7 mouse cellular contexts compared by ENCODE assay signal in genomic region chr11:58301057-58301456, GRCm38 (mm10). TPM values are rescaled to one million over a fixed set of nuclear protein-coding genes. Genes with fewer than 3 reads are reported as not detected.
DNase-seq lines count a peak whose midpoint lies in the region; ATAC-seq and TF ChIP-seq lines count a peak whose summit lies in the region.

No protein-coding gene starts in this region.

- intact Hi-C loops in left cerebral cortex, adult 2 months (cut with DNase I): loop anchor here (5.0 to 10.0 kb wide), 3 partner anchors 101 to 196 kb away; partner anchors contain the start of genes Cnot8, Igtp and Irgm2

- H3K27ac ChIP-seq in cortical plate, adult 2 months (ENCODE audit: insufficient read depth, low read length): no peak overlapping the region
- H3K27ac ChIP-seq in hindbrain, postnatal 0 days: peak overlapping the region; percentile 72
- H3K27ac ChIP-seq in left cerebral cortex, adult 2 months: peak overlapping the region; percentile 76
- H3K27ac ChIP-seq in macrophage: no peak overlapping the region

- WGBS in hindbrain, postnatal 0 days: 12% methylated on average over 13 of the region's 13 CpGs
- 26% methylated on average over 13 of the region's 13 CpGs for WGBS in macrophage (ENCODE audit: missing documents)

- H3K9ac ChIP-seq in hindbrain, postnatal 0 days (replicated peaks; ENCODE audit: low read length): 0 out of 2 replicates have a peak overlapping the region, but pooled peaks have one; percentile 17

- peak; percentile 71 for DNase-seq in adipocyte (ENCODE audit: low spot score)
- DNase-seq in gastrocnemius, adult 8-10 months (ENCODE audit: low spot score in 2 of 2): peak; percentile 49 to 53
- DNase-seq in hindbrain, postnatal 0 days (ENCODE audit: low spot score): peak; percentile 79
- peak; percentile 71 to 79 for DNase-seq in left cerebral cortex, adult 2 months (ENCODE audit: extremely low spot score in 1 of 2, low spot score in 2 of 2)
- peak; percentile 80 to 86 for DNase-seq in right cerebral cortex, postnatal 10 days (ENCODE audit: low spot score in 2 of 2)

- no peaks in the 10 kb centered on the region for H3K27me3 ChIP-seq in hindbrain, postnatal 0 days (ENCODE audit: insufficient read depth, low read length)

- peak overlapping the region; percentile 47 for H3K4me3 ChIP-seq in cortical plate, adult 2 months (ENCODE audit: insufficient read depth, low read length)
- H3K4me3 ChIP-seq in hindbrain, postnatal 0 days (ENCODE audit: low read length): peak overlapping the region; percentile 63
- peak overlapping the region; percentile 79 for H3K4me3 ChIP-seq in left cerebral cortex, adult 2 months
- peak overlapping the region; percentile 72 for H3K4me3 ChIP-seq in macrophage (ENCODE audit: inconsistent target)

- no peak for TF ChIP-seq POLR2A in cortical plate, adult 2 months (IDR thresholded peaks at IDR 0.05; ENCODE audit: extremely low read depth, insufficient read depth, low read length)

- H3K9me3 ChIP-seq in hindbrain, postnatal 0 days (ENCODE audit: low read length): no peaks in the 10 kb centered on the region

- peak; percentile 72 for TF ChIP-seq CTCF in cortical plate, adult 2 months (IDR thresholded peaks at IDR 0.05; ENCODE audit: extremely low read depth, insufficient read depth, low read length)
- TF ChIP-seq CTCF in hindbrain, postnatal 0 days (IDR thresholded peaks at IDR 0.05; ENCODE audit: low read depth): peak; percentile 83
- peak; percentile 86 for TF ChIP-seq CTCF in left cerebral cortex, adult 2 months (IDR thresholded peaks at IDR 0.05)

- no peaks in the 10 kb centered on the region for H3K36me3 ChIP-seq in hindbrain, postnatal 0 days (ENCODE audit: insufficient read depth, low read length)
- no peaks in the 10 kb centered on the region for H3K36me3 ChIP-seq in macrophage (ENCODE audit: inconsistent target)

- no peaks in the 10 kb centered on the region for H3K4me1 ChIP-seq in cortical plate, adult 2 months (ENCODE audit: control insufficient read depth, insufficient read depth, low read length)
- H3K4me1 ChIP-seq in hindbrain, postnatal 0 days (ENCODE audit: insufficient read depth, low read length): 0 out of 2 replicates have a peak, but pooled peaks cover 4% of the 10 kb centered on the region

- peak overlapping the region; percentile 68 for H3K4me2 ChIP-seq in hindbrain, postnatal 0 days (ENCODE audit: low read depth, low read length)

- H3K79me2 ChIP-seq in macrophage (ENCODE audit: inconsistent target): no peaks in the 10 kb centered on the region

- 0 out of 2 replicates have a peak, but pooled peaks have one; percentile 4 for ATAC-seq in hindbrain, postnatal 0 days

RNA-seq across cellular contexts. Expression of gene Zfp692, which starts 5.8 kb away (rescaled TPM):
- polyA plus RNA-seq in cortical plate, adult 2 months (2012; rRNA removed): 65.6 and 77.1 TPM in 2 replicates
- total RNA-seq in gastrocnemius, adult 8-10 months (2022): 1 to 10 TPM; 2.5 to 5.3 (median 3.1) TPM
- 23.9 and 27.8 TPM in 2 replicates for total RNA-seq in hindbrain, postnatal 0 days (2014; rRNA removed)
- polyA plus RNA-seq in hindbrain, postnatal 0 days (2015; fragmentation: Nextera tagmentation; extraction: Ambion mirVana): 19.7 and 21.9 TPM in 2 replicates
- 10 to 100 TPM; 31.4 to 31.9 TPM for total RNA-seq in left cerebral cortex, adult 2 months (2021)
- 10 to 100 TPM; 20.4 to 65.9 (median 47.6) TPM for total RNA-seq in macrophage (2018; cell fraction: chromatin; rRNA removed)
- 1 to 10 TPM in 25 of 26 experiments, under 1 TPM in 1; 0.86 to 3.7 (median 2.1) TPM for total RNA-seq in macrophage (2018; cell fraction: cytosol; rRNA removed)
- 10 to 100 TPM; 12.0 to 60.5 (median 31.9) TPM for total RNA-seq in macrophage (2018; cell fraction: nucleus; rRNA removed)
- 2.9 to 5.3 TPM (median 4.7 TPM) in 3 replicates for polyA plus RNA-seq in macrophage (2018)

RNA-seq across cellular contexts. Expression of gene 4930438A08Rik, which starts 26.5 kb away (rescaled TPM):
- not detected in 2 replicates for polyA plus RNA-seq in cortical plate, adult 2 months (2012; rRNA removed)
- total RNA-seq in gastrocnemius, adult 8-10 months (2022): not detected
- not detected in 2 replicates for total RNA-seq in hindbrain, postnatal 0 days (2014; rRNA removed)
- not detected in 2 replicates for polyA plus RNA-seq in hindbrain, postnatal 0 days (2015; fragmentation: Nextera tagmentation; extraction: Ambion mirVana)
- not detected for total RNA-seq in left cerebral cortex, adult 2 months (2021)
- 1 to 10 TPM in 1 of 26 experiments, under 1 TPM in 9, not detected in 16; 0.33 to 1.7 (median 0.53) TPM for total RNA-seq in macrophage (2018; cell fraction: chromatin; rRNA removed)
- under 1 TPM in 12 of 26 experiments, not detected in 14; 0.05 to 0.17 (median 0.08) TPM for total RNA-seq in macrophage (2018; cell fraction: cytosol; rRNA removed)
- under 1 TPM in 4 of 26 experiments, not detected in 22; 0.33 to 0.91 (median 0.53) TPM for total RNA-seq in macrophage (2018; cell fraction: nucleus; rRNA removed)
- 0.17 TPM in 1 of 3 replicates, not detected in the others for polyA plus RNA-seq in macrophage (2018)

RNA-seq across cellular contexts. Expression of gene Zfp672, which starts 29.1 kb away (rescaled TPM):
- polyA plus RNA-seq in cortical plate, adult 2 months (2012; rRNA removed): 50.2 and 50.7 TPM in 2 replicates
- total RNA-seq in gastrocnemius, adult 8-10 months (2022): 10 to 100 TPM; 39.8 to 49.3 (median 40.6) TPM
- total RNA-seq in hindbrain, postnatal 0 days (2014; rRNA removed): 36.3 and 42.9 TPM in 2 replicates
- 43.8 TPM in 2 replicates for polyA plus RNA-seq in hindbrain, postnatal 0 days (2015; fragmentation: Nextera tagmentation; extraction: Ambion mirVana)
- total RNA-seq in left cerebral cortex, adult 2 months (2021): 10 to 100 TPM; 46.2 to 49.7 TPM
- total RNA-seq in macrophage (2018; cell fraction: chromatin; rRNA removed): 10 to 100 TPM; 10.4 to 75.2 (median 32.9) TPM
- total RNA-seq in macrophage (2018; cell fraction: cytosol; rRNA removed): 10 to 100 TPM in 15 of 26 experiments, 1 to 10 TPM in 11; 5.9 to 17.7 (median 10.2) TPM
- total RNA-seq in macrophage (2018; cell fraction: nucleus; rRNA removed): 10 to 100 TPM in 24 of 26 experiments, 1 to 10 TPM in 2; 9.0 to 74.0 (median 25.2) TPM
- 7.9 to 19.4 TPM (median 9.7 TPM) in 3 replicates for polyA plus RNA-seq in macrophage (2018)

RNA-seq across cellular contexts. Expression of gene Sh3bp5l, which starts 29.5 kb away (rescaled TPM):
- polyA plus RNA-seq in cortical plate, adult 2 months (2012; rRNA removed): 42.4 and 44.6 TPM in 2 replicates
- total RNA-seq in gastrocnemius, adult 8-10 months (2022): 10 to 100 TPM; 22.1 to 27.2 (median 24.4) TPM
- total RNA-seq in hindbrain, postnatal 0 days (2014; rRNA removed): 51.8 and 55.4 TPM in 2 replicates
- 39.7 and 40.3 TPM in 2 replicates for polyA plus RNA-seq in hindbrain, postnatal 0 days (2015; fragmentation: Nextera tagmentation; extraction: Ambion mirVana)
- total RNA-seq in left cerebral cortex, adult 2 months (2021): 10 to 100 TPM; 53.5 to 59.2 TPM
- 10 to 100 TPM in 15 of 26 experiments, 1 to 10 TPM in 11; 1.2 to 27.2 (median 12.7) TPM for total RNA-seq in macrophage (2018; cell fraction: chromatin; rRNA removed)
- 10 to 100 TPM in 8 of 26 experiments, 1 to 10 TPM in 18; 3.8 to 14.7 (median 7.7) TPM for total RNA-seq in macrophage (2018; cell fraction: cytosol; rRNA removed)
- 10 to 100 TPM in 12 of 26 experiments, 1 to 10 TPM in 14; 3.1 to 21.4 (median 9.1) TPM for total RNA-seq in macrophage (2018; cell fraction: nucleus; rRNA removed)
- polyA plus RNA-seq in macrophage (2018): 6.4 to 11.1 TPM (median 8.6 TPM) in 3 replicates

Comparison
In these comparisons a context has a peak if more than half of its experiments do, and no peak if none do; other contexts are left out.
1. H3K27ac ChIP-seq: peak in hindbrain, postnatal 0 days (single experiment) and left cerebral cortex, adult 2 months (single experiment); none in cortical plate, adult 2 months (single experiment) and macrophage (single experiment).
2. Peak in every context shown above with its lines, with median percentiles within 50 percentile points of each other: DNase-seq, H3K4me3 ChIP-seq and CTCF ChIP-seq.